Mouse (Mus musculus) monocyte, adult 2 months (primary cell): ENCODE results near the gene Phf11d.
A peak's percentile ranks its signal among the peaks of the same experiment; 100 is the strongest.
"Not testable (repeated sequence)": the region's sequence is repeated elsewhere in the genome, so short reads cannot be mapped to it uniquely, and the experiment has no call there.

Source experiments
- DNase-seq, 2 experiments: peaks; one replicate each; pipeline ENCODE4 v3.0.0; 2022; ENCODE audit warnings: low spot score in 2 of 2, low read depth in 1 of 2

Phf11d gene

GRCm38 (mm10) chr14:59365244-59365644 lies at the start of gene Phf11d:
Gene Phf11d, minus strand, starts transcription at chr14:59365470.
- DNase-seq: peak; percentile 26 to 38

GRCm38 (mm10) chr14:59414979-59415378 lies 49.7 kb upstream of the Phf11d start:
- not testable (repeated sequence) for DNase-seq

GRCm38 (mm10) chr14:59396999-59397398 lies 31.7 kb upstream of the Phf11d start:
- peak; percentile 3 to 6 for DNase-seq

- no peak for DNase-seq
Observed at GRCm38 (mm10) chr14:59395281-59395680, 30.0 kb upstream of the Phf11d start, which contains the start of gene Phf11c. Gene Phf11c, minus strand, starts transcription at chr14:59395381.

GRCm38 (mm10) chr14:59390181-59390580 lies 24.9 kb upstream of the Phf11d start:
- not testable (repeated sequence) for DNase-seq

- DNase-seq: no peak
Observed at GRCm38 (mm10) chr14:59389532-59389931, 24.3 kb upstream of the Phf11d start.

GRCm38 (mm10) chr14:59370348-59371068 lies 5.2 kb upstream of the Phf11d start:
- DNase-seq: no peak

- DNase-seq: no peak
Observed at GRCm38 (mm10) chr14:59366386-59367105, 1.3 kb upstream of the Phf11d start.

- peak; percentile 3 to 28 for DNase-seq
Observed at GRCm38 (mm10) chr14:59341189-59341588, 24.1 kb downstream of the Phf11d start, which contains the start of gene Phf11b. Gene Phf11b, minus strand, starts transcription at chr14:59341351.

GRCm38 (mm10) chr14:59339541-59339940 lies 25.7 kb downstream of the Phf11d start:
- DNase-seq: no peak

- not testable (repeated sequence) for DNase-seq
Observed at GRCm38 (mm10) chr14:59336056-59336455, 29.2 kb downstream of the Phf11d start.

GRCm38 (mm10) chr14:59330499-59330898 lies 34.8 kb downstream of the Phf11d start:
- DNase-seq: peak in 1 of 2 experiments; percentile 8

- DNase-seq: not testable (repeated sequence)
Observed at GRCm38 (mm10) chr14:59319970-59320369, 45.3 kb downstream of the Phf11d start.

- DNase-seq: not testable (repeated sequence)
Observed at GRCm38 (mm10) chr14:59319036-59319435, 46.2 kb downstream of the Phf11d start.
